Mouse (Mus musculus) lung, postnatal 0 days (tissue): ENCODE data around the gene P4ha1.

Experiments used
- CTCF ChIP-seq: IDR thresholded peaks from 2 replicates; pipeline ENCODE4 v1.5.1; 2016; ENCODE audit warnings: antibody characterized with exemption, mild to moderate bottlenecking
- EP300 ChIP-seq: IDR thresholded peaks from 2 replicates; pipeline ENCODE4 v1.6.1; 2016; ENCODE audit warnings: antibody characterized with exemption, mild to moderate bottlenecking, control low read depth

GRCm38 (mm10) chr10:59366746-59367145, 43.6 kb downstream of the P4ha1 start:
- no peak for TF ChIP-seq CTCF
- no peak; the same call in 1 of the 2 replicates for TF ChIP-seq EP300
